Mouse (Mus musculus): ENCODE results near the gene Mamdc4.
"Not testable (repeated sequence)": the region's sequence is repeated elsewhere in the genome, so short reads cannot be mapped to it uniquely, and the experiment has no call there.

The Mamdc4 gene

DNA sequence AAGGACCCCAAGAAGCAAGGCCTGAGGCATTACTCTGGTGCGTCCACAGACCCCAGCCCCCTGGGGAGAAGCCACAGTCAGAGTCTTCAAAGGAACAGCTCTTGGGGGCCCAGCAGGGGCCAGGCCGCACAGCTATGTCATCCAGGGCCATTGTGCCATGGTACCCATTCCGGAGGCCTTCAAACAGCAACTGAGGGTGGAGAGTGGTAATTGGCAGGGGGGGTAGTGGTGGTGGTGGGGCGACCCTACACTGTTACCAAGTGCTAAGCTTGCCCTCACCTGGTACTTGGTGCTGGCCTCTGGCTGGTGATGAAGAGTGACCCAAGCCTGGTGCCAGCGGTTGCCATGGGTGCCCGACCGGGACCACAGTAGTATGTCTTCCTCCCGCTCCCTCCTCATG is 8.9 kb downstream of the Mamdc4 start:
- no peak for DNase-seq (ENCODE audit: inconsistent age in 2 of 2, low spot score in 1 of 2)

DNA sequence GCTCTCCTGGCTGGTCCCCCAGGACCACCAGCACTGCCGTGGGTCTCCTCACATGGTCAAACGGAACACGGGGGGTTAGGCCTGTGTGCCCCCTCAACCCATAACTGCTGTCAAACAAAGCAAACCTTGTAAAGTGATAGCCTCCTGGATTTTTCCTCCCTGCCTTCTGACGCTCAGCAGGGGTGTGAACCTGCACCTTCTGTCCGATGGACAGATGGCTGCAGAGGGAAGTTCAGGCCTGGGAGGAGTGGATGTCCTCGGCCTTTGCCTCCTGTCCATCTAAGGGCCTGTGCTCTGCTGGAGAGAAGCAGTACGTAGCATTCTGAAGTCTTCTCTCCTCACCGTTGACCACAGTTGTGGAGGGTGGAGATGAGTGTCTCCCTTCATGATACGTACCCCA is 12.7 kb downstream of the Mamdc4 start:
- no peak for DNase-seq (ENCODE audit: inconsistent age in 2 of 2, low spot score in 1 of 2)

DNA sequence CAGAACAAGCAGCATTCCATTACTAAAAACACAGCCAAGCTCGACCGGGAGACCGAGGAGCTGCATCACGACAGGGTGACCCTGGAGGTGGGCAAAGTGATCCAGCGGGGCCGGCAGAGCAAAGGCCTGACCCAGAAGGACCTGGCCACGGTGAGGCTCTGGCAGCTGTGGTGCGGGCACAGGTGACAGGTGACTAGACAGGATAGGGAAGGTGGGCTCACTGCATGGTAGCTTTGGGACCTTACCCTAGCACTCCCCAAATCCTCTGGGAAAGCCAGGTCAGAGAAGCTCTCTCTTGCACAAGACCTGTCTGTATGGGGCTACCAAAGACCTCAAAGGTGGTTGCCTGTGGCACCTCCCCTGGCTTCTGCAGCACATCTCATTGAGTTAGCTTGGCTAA is 14.1 kb downstream of the Mamdc4 start:
- no peak for DNase-seq (ENCODE audit: inconsistent age in 2 of 2, low spot score in 1 of 2)

GRCm38 (mm10) chr2:25558774-25559173 is 15.9 kb downstream of the Mamdc4 start:
- no peak for DNase-seq (ENCODE audit: inconsistent age in 2 of 2, low spot score in 1 of 2)

GRCm38 (mm10) chr2:25557964-25558360 is 16.7 kb downstream of the Mamdc4 start:
- DNase-seq (ENCODE audit: inconsistent age in 2 of 2, low spot score in 1 of 2) = no peak

DNA sequence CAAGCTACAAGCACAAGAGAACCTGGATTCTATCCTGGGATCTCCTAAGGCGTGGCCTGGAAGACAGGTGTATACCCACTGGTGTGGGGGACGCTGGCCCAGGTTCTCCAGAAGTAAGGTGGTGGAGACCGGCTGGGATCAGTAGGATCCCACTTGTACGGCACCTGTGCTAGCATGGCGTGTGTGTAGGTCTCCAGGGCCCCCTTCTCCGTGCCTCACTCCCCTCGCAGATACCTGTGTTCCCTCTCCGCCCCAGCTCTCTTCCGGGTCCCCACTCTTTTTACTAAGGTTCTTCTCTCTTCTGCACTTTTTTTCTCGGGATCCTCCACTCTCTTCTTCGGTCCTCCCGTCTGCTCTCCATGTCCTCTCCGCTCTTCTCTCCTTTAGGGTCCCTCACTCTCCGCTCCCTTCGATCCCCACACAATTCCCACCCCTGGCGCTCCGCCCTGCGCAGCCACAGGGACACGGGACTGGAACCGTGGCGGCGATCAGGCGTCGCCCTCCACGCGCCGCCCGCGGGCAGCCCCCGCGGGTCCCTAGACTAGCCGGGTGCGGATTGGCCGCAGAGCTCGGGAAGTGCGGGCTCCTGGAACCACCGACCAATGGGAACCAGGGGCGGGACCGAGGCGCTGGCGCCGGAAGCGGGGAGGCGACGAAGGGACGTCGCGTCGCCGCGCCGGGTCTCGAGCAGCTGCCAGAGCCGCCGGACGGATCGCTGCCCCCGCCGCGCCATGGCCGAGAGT is 17.3 kb downstream of the Mamdc4 start, which contains the start of gene Edf1:
Gene Edf1 (plus strand): TSS at position 627 of the 743 bp plus-strand sequence.
- DNase-seq (ENCODE audit: inconsistent age in 2 of 2, low spot score in 1 of 2) = peak; percentile 97 to 98

GRCm38 (mm10) chr2:25556296-25556695 is 18.3 kb downstream of the Mamdc4 start:
- no peak for DNase-seq (ENCODE audit: inconsistent age in 2 of 2, low spot score in 1 of 2)

GRCm38 (mm10) chr2:25555479-25555878 is 19.2 kb downstream of the Mamdc4 start:
- peak in 1 of 2 experiments; percentile 31 for DNase-seq (ENCODE audit: inconsistent age in 2 of 2, low spot score in 1 of 2)

- DNase-seq (ENCODE audit: inconsistent age in 2 of 2, low spot score in 1 of 2) = not testable (repeated sequence)
These were observed 21.4 kb downstream of the Mamdc4 start for GRCm38 (mm10) chr2:25553171-25553786.

DNA sequence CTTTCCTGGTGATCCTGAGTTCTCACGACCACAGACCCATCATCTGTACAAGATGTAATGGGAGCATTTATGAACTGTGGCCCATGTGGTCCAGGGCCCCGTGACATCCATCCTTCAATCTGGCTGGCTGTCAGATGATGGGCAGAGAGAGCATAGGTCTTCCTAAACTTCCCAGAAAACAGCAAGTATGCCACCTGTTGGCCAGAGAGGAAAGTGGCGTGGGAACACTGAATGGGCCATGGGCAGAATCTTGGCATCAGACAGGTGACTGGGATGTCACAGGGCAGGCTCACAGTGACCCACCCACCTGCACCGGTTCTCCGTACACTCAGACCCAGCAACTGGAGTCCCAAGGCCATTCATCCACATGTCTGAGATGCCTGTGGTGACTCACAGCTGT is 23.5 kb downstream of the Mamdc4 start:
- DNase-seq (ENCODE audit: inconsistent age in 2 of 2, low spot score in 1 of 2) = peak; percentile 70 to 88

DNA sequence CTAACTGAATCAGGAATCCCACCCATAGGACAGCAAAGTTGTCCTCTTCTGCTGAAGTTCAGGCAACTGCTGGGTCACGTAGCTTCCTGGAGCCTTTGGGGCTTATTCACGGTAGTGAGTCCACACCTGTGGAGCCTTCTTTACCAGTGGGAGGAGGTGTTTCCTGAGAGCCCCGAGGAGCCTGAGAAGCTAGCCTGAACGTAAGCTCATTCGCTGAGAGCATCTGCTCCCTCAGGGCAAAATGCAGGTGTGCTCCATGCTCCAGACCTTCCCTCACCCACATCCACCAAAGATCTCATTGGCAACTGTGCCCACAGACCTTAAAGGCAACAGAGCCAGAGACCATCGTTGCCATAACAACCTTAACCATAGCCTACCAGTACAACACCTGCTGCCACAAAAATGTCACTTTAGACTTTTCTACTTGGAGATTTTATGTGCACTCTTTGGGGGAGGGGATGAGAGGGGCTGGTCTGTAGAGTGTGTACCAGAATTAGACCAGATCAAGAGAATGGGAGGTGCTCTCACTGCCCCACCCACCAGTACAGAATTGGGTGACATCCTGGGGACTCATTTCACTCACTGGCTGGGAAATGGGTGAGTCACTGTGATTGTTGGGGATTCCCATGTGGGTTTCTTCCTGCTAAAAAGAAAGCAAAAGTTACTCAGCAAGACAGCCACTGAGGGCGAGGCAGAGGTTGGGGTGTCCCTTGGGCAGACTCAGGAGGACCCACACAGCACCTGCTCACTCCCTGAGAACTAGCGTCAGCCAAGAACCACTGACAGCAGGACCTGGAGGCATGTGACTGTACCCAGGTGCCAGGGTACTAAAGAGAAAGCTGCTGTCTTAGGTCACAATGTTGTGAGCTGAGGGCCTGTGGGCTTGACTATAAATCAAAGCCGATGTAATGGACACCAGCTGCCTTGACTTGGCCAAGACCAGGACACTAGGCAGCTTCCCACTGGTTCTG is 25.3 kb downstream of the Mamdc4 start:
- no peak for DNase-seq (ENCODE audit: inconsistent age in 2 of 2, low spot score in 1 of 2)

- peak; percentile 99 for DNase-seq (ENCODE audit: inconsistent age in 2 of 2, low spot score in 1 of 2)
These were observed 27.7 kb downstream of the Mamdc4 start, which contains the start of gene Traf2 for GRCm38 (mm10) chr2:25546811-25547491. Gene Traf2 (minus strand): TSS chr2:25546940.

- no peak for DNase-seq (ENCODE audit: inconsistent age in 2 of 2, low spot score in 1 of 2)
These were observed 28.4 kb downstream of the Mamdc4 start for GRCm38 (mm10) chr2:25545996-25546810.

DNA sequence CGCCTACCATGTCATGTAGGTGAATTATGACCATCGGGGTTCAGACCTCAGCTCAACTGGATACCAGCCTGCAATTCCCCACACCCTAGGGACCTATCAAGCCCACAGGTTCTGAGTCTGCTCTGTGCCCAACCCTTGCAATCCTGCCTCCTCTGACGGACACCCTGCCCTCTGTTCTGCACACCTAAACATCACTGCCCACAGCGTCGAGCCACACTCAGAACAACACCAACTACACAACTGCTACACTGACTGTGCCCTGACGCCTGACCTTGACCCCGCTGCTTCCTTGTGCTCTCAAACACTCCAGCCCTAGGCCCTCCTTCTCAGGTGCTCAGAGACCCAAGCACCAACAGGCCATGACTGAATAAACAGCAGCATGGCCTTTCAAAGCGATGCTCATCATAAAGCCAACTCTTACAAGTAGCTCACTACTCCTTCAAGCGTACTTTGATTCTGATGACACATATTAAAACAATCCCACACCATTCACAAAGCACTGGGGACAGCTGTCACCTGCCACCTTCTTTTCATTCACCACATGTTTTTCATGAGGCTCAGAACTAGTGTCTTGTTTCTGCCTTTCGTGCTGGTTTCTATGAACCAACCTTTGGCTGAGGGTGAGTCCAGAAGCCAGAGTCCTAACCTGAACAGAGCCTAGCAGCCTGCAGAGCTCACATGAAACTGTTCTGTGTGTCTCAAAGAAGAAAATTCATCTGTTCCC is 32.8 kb downstream of the Mamdc4 start:
- DNase-seq (ENCODE audit: inconsistent age in 2 of 2, low spot score in 1 of 2) = peak in 1 of 2 experiments; percentile 53

- DNase-seq (ENCODE audit: inconsistent age in 2 of 2, low spot score in 1 of 2) = peak; percentile 60 to 88
These were observed 34.1 kb downstream of the Mamdc4 start for GRCm38 (mm10) chr2:25540541-25540948.

DNA sequence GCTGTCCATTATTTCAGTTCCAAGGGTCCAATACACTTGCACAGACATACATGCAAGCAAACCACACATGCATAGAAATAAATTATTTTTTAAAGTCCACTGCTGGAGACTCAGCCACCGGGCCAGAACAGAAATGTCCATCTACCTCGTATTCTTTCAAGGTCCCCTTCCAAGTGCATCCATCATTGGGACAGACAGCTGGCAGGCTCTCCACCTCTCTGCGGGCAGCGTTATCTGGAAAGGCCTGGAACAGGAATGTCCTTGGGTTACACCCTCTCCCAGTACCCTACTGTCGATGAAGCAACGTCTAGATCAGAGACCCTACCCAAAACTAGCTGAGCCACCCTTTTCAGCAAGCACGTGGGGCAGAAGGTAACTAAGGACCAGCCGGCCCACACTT is 38.1 kb downstream of the Mamdc4 start:
- DNase-seq (ENCODE audit: inconsistent age in 2 of 2, low spot score in 1 of 2) = peak; percentile 88 to 92

DNA sequence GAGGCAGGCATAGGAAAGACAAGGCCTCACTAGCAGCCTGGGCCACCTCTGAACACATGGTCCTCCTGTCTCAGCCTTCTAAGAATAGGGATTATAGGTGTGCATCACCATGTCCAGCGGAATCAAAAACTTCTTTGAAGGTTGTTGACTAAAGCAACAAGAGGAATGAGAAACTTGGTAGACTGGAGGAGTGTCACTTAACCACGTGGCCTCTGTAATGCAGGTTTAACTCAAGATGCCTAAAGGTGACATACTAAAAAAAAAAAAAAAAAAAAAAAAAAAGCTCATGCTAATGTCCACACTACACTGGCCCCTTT is 39.8 kb downstream of the Mamdc4 start:
- DNase-seq (ENCODE audit: inconsistent age in 2 of 2, low spot score in 1 of 2) = no peak

DNA sequence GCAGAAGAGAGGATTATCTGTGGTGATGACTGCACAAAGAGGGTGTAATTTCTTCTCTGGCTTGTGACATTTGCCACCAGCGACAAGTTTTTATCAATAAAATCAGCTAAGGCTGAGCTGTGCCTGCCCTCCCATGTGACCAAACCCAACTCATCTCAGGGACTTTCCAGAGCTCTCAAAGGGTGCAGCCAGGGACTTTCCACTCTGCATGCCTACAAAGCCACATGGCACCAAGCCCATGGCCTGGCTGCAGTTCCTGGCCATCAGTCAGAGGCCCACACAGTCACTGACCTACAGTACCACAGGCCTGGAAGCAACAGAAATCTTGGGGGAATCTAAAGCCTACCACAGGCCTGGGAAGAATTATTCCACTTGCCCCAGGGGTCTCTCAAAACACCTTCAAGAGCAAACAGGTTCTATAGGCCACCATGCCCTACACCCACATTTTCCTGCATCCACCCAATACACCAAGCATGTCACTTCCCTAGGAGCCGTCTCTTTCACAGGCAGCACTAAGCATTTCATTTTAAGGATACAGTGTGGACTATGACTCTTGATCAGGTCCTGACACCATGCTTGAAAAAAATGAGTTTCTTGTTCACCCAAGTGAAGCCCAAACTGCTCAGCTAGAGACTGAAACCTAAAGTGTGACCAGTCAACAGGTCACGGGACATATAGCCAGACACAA is 40.3 kb downstream of the Mamdc4 start:
- peak; percentile 94 to 96 for DNase-seq (ENCODE audit: inconsistent age in 2 of 2, low spot score in 1 of 2)

GRCm38 (mm10) chr2:25533707-25534106 is 40.9 kb downstream of the Mamdc4 start:
- DNase-seq (ENCODE audit: inconsistent age in 2 of 2, low spot score in 1 of 2) = peak in 1 of 2 experiments; percentile 44

Data from adrenal gland, adult (tissue).